Mouse (Mus musculus) small intestine, adult 2 months (tissue): ENCODE data around the gene Rab20. TPM values are rescaled to one million over a fixed set of nuclear protein-coding genes. Genes with fewer than 3 reads are reported as not detected.

Experiments
- H3K27ac ChIP-seq: fragments of 200-500 bp; 2 replicates; pipeline ENCODE4 v1.5.1; 2012; ENCODE audit warnings: low read depth, low read length, control low read depth, inconsistent platforms; ENCODE audit not compliant: insufficient read depth
- H3K27me3 ChIP-seq: fragments of 200-500 bp; 2 replicates; pipeline ENCODE4 v1.6.1; 2012; ENCODE audit warnings: mild to moderate bottlenecking, moderate library complexity, low read length, inconsistent platforms; ENCODE audit not compliant: control insufficient read depth, insufficient read depth
- H3K36me3 ChIP-seq: fragments of 200-500 bp; 2 replicates; pipeline ENCODE4 v1.6.1; 2012; ENCODE audit warnings: mild to moderate bottlenecking, low read length, control low read depth, inconsistent platforms; ENCODE audit not compliant: control insufficient read depth, insufficient read depth
- H3K4me1 ChIP-seq: fragments of 200-500 bp; 2 replicates; pipeline ENCODE4 v1.6.1; 2012; ENCODE audit warnings: low read length, inconsistent platforms, mixed read lengths; ENCODE audit not compliant: control insufficient read depth, insufficient read depth, insufficient read length
- H3K4me3 ChIP-seq: fragments of 200-500 bp; 2 replicates; pipeline ENCODE4 v1.5.1; 2012; ENCODE audit warnings: low read depth, mild to moderate bottlenecking, control low read depth, inconsistent platforms, low read length, moderate library complexity
- CTCF ChIP-seq: fragments of 200-500 bp; IDR thresholded peaks from 2 replicates; pipeline ENCODE4 v1.5.1; 2012; ENCODE audit warnings: low read depth, mild to moderate bottlenecking, control low read depth, inconsistent platforms, low read length, moderate library complexity, mixed read lengths; ENCODE audit not compliant: insufficient replicate concordance, insufficient read length; ENCODE audit errors: extremely low read depth
- POLR2A ChIP-seq: fragments of 200-500 bp; IDR thresholded peaks from 2 replicates; pipeline ENCODE4 v1.6.1; 2012; ENCODE audit warnings: low read depth, mild to moderate bottlenecking, control low read depth, inconsistent platforms, low read length, moderate library complexity
- WGBS: fragments of 180-500 bp; shearing (Covaris S2); methylation state at CpG from one replicate; pipeline ENCODE4 v1.1.7; 2018; 5-methylcytosine and 5-hydroxymethylcytosine counted together
- polyA plus RNA-seq: library from polyadenylated mRNA; depleted of rRNA; stranded (reverse); fragments of >200 nt; gene quantifications from 2 replicates; pipeline ENCODE4 v1.2.3, GENCODE M21; 2012

Gene Rab20
- polyA plus RNA-seq, 1 experiment, result 43.3 TPM

- 5% methylated on average over 2 of the region's 2 CpGs for WGBS
- Histone ChIP-seq H3K4me1 (no peaks in the 10 kb centered on the region), H3K4me3 (no peak overlapping the region), H3K27me3 (no peaks in the 10 kb centered on the region), H3K27ac (no peak overlapping the region), H3K36me3 (no peaks in the 10 kb centered on the region)
- TF ChIP-seq POLR2A (no peak), CTCF (peak; percentile 80; the same call in 1 of the 2 replicates)
Measured at GRCm38 (mm10) chr8:11419645-11420044, 58.9 kb downstream of the Rab20 start.

GRCm38 (mm10) chr8:11419232-11419631 is 59.3 kb downstream of the Rab20 start:
- Histone ChIP-seq H3K36me3 (no peaks in the 10 kb centered on the region), H3K27ac (no peak overlapping the region), H3K27me3 (no peaks in the 10 kb centered on the region), H3K4me3 (no peak overlapping the region), H3K4me1 (no peaks in the 10 kb centered on the region)
- TF ChIP-seq CTCF (no peak), POLR2A (no peak)
- 34% methylated on average over 6 of the region's 6 CpGs for WGBS

GRCm38 (mm10) chr8:11417762-11418161 is 60.7 kb downstream of the Rab20 start:
- Histone ChIP-seq H3K4me1 (no peaks in the 10 kb centered on the region), H3K36me3 (no peaks in the 10 kb centered on the region), H3K27ac (no peak overlapping the region), H3K4me3 (no peak overlapping the region), H3K27me3 (no peaks in the 10 kb centered on the region)
- no peak for TF ChIP-seq CTCF
- no peak for TF ChIP-seq POLR2A
- WGBS, result 69% methylated on average over 13 of the region's 13 CpGs

- peaks cover 3% of the 10 kb centered on the region for H3K4me1 ChIP-seq
- H3K27ac ChIP-seq, result no peak overlapping the region
- no peak overlapping the region for H3K4me3 ChIP-seq
- WGBS, result 79% methylated on average over 10 of the region's 10 CpGs
- no peaks in the 10 kb centered on the region for H3K27me3 ChIP-seq
- TF ChIP-seq POLR2A (no peak), CTCF (no peak)
- no peaks in the 10 kb centered on the region for H3K36me3 ChIP-seq
Measured at GRCm38 (mm10) chr8:11415089-11415488, 63.4 kb downstream of the Rab20 start.

- H3K4me3 ChIP-seq, result no peak overlapping the region
- no peak for TF ChIP-seq POLR2A
- no peak for TF ChIP-seq CTCF
- no peaks in the 10 kb centered on the region for H3K36me3 ChIP-seq
- WGBS, result 73% methylated on average over 8 of the region's 8 CpGs
- peaks cover 3% of the 10 kb centered on the region for H3K4me1 ChIP-seq
- no peaks in the 10 kb centered on the region for H3K27me3 ChIP-seq
- no peak overlapping the region for H3K27ac ChIP-seq
Measured at GRCm38 (mm10) chr8:11414304-11414703, 64.2 kb downstream of the Rab20 start.

GRCm38 (mm10) chr8:11412450-11412849 is 66.1 kb downstream of the Rab20 start:
- H3K4me1 ChIP-seq, result peaks cover 3% of the 10 kb centered on the region
- H3K4me3 ChIP-seq, result no peak overlapping the region
- H3K27me3 ChIP-seq, result no peaks in the 10 kb centered on the region
- 52% methylated on average over 5 of the region's 5 CpGs for WGBS
- no peaks in the 10 kb centered on the region for H3K36me3 ChIP-seq
- H3K27ac ChIP-seq, result 0 out of 2 replicates have a peak overlapping the region, but pooled peaks have one; percentile 27
- TF ChIP-seq CTCF, result no peak
- TF ChIP-seq POLR2A, result no peak

GRCm38 (mm10) chr8:11411504-11412124 is 66.9 kb downstream of the Rab20 start:
- TF ChIP-seq CTCF, result no peak
- no peak for TF ChIP-seq POLR2A
- Histone ChIP-seq H3K27ac (0 out of 2 replicates have a peak overlapping the region, but pooled peaks have one; percentile 27), H3K27me3 (no peaks in the 10 kb centered on the region), H3K36me3 (no peaks in the 10 kb centered on the region), H3K4me3 (no peak overlapping the region), H3K4me1 (peaks cover 3% of the 10 kb centered on the region)
- WGBS, result 65% methylated on average over 12 of the region's 12 CpGs

GRCm38 (mm10) chr8:11405722-11406481 is 72.6 kb downstream of the Rab20 start:
- Histone ChIP-seq H3K27ac (peak overlapping the region; percentile 47), H3K36me3 (no peaks in the 10 kb centered on the region), H3K27me3 (no peaks in the 10 kb centered on the region), H3K4me3 (no peak overlapping the region), H3K4me1 (no peaks in the 10 kb centered on the region)
- 58% methylated on average over 13 of the region's 13 CpGs for WGBS
- no peak for TF ChIP-seq CTCF
- TF ChIP-seq POLR2A, result no peak
